Mouse (Mus musculus) hindbrain, embryonic 11.5 days (tissue): ENCODE data around the gene Miga1. TPM values are rescaled to one million over a fixed set of nuclear protein-coding genes. Genes with fewer than 3 reads are reported as not detected.
"Not testable (repeated sequence)": the region's sequence is repeated elsewhere in the genome, so short reads cannot be mapped to it uniquely, and the experiment has no call there.

ENCODE experiments used
- ATAC-seq: fragments of 200-750 bp; cut with Nextera tagmentation; 2 replicates; pipeline ENCODE4 v1.8.0; 2017; ENCODE audit warnings: mild to moderate bottlenecking, moderate TSS enrichment, moderate library complexity; ENCODE audit not compliant: low FRiP score
- DNase-seq: peaks from one replicate; pipeline ENCODE4 v3.0.0-alpha.2; 2015; ENCODE audit warnings: low spot score
- H3K27ac ChIP-seq: fragments of 300-500 bp; sonication (generic); 2 replicates; pipeline ENCODE4 v1.5.1; 2014; ENCODE audit warnings: mild to moderate bottlenecking, low read depth, low read length
- H3K27me3 ChIP-seq: fragments of 300-500 bp; sonication (generic); 2 replicates; pipeline ENCODE4 v1.6.1; 2014; ENCODE audit warnings: mild to moderate bottlenecking, low read length, moderate library complexity, mixed read lengths; ENCODE audit not compliant: control insufficient read depth, insufficient read depth
- H3K36me3 ChIP-seq: fragments of 300-500 bp; sonication (generic); 2 replicates; pipeline ENCODE4 v1.6.1; 2014; ENCODE audit warnings: mild to moderate bottlenecking, low read length, moderate library complexity, mixed read lengths; ENCODE audit not compliant: control insufficient read depth, insufficient read depth
- H3K4me1 ChIP-seq: fragments of 300-500 bp; sonication (generic); replicated peaks from 2 replicates; pipeline ENCODE4 v1.6.1; 2014; ENCODE audit warnings: low read length, mixed read lengths; ENCODE audit not compliant: control insufficient read depth, insufficient read depth
- H3K4me2 ChIP-seq: fragments of 300-500 bp; sonication (generic); replicated peaks from 2 replicates; pipeline ENCODE4 v1.6.1; 2014; ENCODE audit warnings: mild to moderate bottlenecking, low read depth, low read length
- H3K4me3 ChIP-seq: fragments of 300-500 bp; sonication (generic); 2 replicates; pipeline ENCODE4 v1.5.1; 2014; ENCODE audit warnings: low read depth, low read length
- H3K9ac ChIP-seq: fragments of 300-500 bp; sonication (generic); 2 replicates; pipeline ENCODE4 v1.6.1; 2014; ENCODE audit warnings: low read depth, low read length
- H3K9me3 ChIP-seq: fragments of 300-500 bp; sonication (generic); 2 replicates; pipeline ENCODE4 v1.6.1; 2016; ENCODE audit warnings: low read length; ENCODE audit not compliant: control insufficient read depth
- WGBS: fragments of 180-500 bp; shearing (Covaris S2); extraction: QIAGEN DNeasy Blood & Tissue Kit; methylation state at CpG from one replicate; pipeline ENCODE4 v1.1.7; 2014; 5-methylcytosine and 5-hydroxymethylcytosine counted together
- polyA plus RNA-seq: library from polyadenylated mRNA; unstranded; fragments of >200 nt; fragmentation: Nextera tagmentation; extraction: Ambion mirVana; gene quantifications from 2 replicates; pipeline ENCODE4 v1.2.1, GENCODE M21; 2014

The Miga1 gene
- polyA plus RNA-seq, 1 experiment from 2014 or later, result 21.4 TPM

DNA sequence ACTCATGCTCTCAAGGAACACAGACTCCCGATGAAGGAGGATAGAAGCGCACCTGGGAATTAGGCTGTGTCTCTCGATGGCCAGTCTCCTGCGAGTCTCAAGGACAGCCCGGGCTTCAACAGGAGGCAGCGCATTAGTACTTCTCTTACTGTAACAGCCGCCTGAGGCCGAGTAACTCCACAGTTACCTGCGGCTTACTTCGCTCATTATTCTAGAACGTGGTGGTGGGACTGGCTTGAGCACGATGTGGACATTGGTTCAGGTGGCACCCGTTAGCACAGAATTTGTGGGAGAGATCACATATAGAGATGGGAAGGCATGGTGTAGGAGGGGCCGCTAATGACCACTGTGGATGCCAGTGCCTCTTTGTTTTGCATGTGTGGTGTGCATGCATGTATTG, 72.1 kb downstream of the Miga1 start:
- DNase-seq (no peak), ATAC-seq (no peak)
- Histone ChIP-seq H3K9ac (no peak overlapping the region), H3K27ac (no peak overlapping the region), H3K4me2 (no peak overlapping the region), H3K4me3 (no peak overlapping the region), H3K36me3 (no peaks in the 10 kb centered on the region), H3K27me3 (peaks cover 2% of the 10 kb centered on the region; the same call in 1 of the 2 replicates), H3K4me1 (peaks cover 6% of the 10 kb centered on the region; the same call in 1 of the 2 replicates), H3K9me3 (no peaks in the 10 kb centered on the region)
- 93% methylated on average over 14 of the region's 14 CpGs for WGBS

DNA sequence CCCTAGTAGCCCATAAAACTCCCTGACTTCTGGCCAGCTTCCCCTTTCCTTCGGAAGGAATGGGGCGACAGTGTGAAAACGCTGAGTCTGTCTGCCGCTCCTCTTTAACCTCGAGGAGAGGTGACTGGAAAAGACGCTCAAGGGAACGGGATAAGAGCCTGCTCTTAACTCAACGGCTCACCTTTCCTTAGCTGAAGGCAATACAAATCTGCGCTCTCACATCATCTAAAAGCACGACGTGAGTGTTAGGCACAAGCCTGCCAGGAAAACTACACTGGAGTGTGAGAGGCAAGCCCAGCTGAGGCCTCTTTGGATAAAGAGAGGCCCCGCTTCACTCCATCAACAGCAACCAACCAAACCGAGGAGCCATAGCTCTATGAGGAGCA, 74.2 kb downstream of the Miga1 start, which contains the start of gene Nexn:
Gene Nexn (minus strand): TSS at position 315 of the 386 bp plus-strand sequence.
- no peaks in the 10 kb centered on the region for H3K9me3 ChIP-seq
- ATAC-seq, result peak; percentile 29
- H3K36me3 ChIP-seq, result no peaks in the 10 kb centered on the region
- no peak within 1 kb of the TSS for H3K27ac ChIP-seq
- peak within 1 kb of the TSS; percentile 49 for H3K9ac ChIP-seq
- peaks cover 9% of the 10 kb centered on the region for H3K4me1 ChIP-seq
- WGBS, result 3% methylated on average over 13 of the region's 13 CpGs
- peaks cover 2% of the 10 kb centered on the region; the same call in 1 of the 2 replicates for H3K27me3 ChIP-seq
- H3K4me2 ChIP-seq, result peak within 1 kb of the TSS; percentile 96
- DNase-seq, result peak; percentile 67
- H3K4me3 ChIP-seq, result peak within 1 kb of the TSS; percentile 51

DNA sequence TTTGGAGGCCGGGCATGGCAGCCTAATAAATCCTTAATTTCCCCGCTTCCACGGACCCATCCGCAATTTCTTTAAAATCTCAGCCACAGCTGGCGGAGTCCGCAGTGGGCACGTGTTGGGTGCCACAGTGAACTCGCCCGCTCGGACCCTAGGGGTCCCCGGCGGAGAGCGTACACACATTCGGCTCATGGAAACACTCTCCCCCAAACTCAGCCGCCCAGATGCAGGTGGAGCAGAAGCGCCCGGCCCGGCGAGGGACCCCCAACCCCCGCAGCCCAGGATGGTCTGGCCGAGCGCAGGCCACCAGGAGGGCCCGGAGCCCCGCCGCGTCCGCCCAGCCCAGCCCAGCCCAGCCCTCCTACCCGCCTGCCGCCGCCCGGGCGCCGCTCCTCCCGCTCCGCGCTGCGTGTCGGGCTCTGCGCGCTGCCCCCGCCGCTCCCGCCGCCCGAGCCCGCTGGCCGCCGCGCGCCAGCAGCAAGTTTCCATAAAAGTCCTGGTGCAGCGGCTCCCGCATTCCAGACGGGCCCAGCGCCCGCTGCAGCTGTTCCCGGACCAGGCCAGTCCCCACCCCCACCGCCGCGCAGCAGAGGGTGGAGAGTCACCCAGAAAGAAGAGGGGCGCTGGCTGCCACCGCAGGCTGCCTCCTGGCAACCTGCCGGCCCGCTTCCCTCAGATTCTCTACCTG, 74.7 kb downstream of the Miga1 start:
- peaks cover 2% of the 10 kb centered on the region; the same call in 1 of the 2 replicates for H3K27me3 ChIP-seq

DNA sequence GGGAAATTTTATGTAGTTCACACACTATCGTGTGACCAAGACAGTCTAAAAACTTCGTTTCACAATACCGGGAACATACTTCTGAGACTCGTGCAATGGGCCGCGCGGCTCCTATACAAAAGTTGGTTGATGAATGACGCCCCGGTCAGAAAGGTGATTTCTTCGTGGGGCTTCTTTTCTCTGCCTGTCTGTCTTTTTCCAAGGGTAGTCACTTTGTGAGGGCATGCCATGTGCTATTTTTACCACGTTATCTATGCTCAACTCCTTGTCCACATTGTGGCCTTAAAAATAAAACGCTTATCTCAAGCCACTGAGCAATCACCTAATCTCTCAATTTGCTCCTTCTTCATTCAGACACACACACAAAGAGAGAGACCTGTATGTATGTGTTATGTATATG, 75.4 kb downstream of the Miga1 start:
- 15% methylated on average over 12 of the region's 12 CpGs for WGBS

More for the DNA sequence above, 74.7 kb downstream of the Miga1 start:
- 1% methylated on average over 49 of the region's 63 CpGs for WGBS
- H3K27ac ChIP-seq, result no peak overlapping the region
- peak overlapping the region; percentile 96 for H3K4me2 ChIP-seq
- no peaks in the 10 kb centered on the region for H3K36me3 ChIP-seq
- H3K9me3 ChIP-seq, result no peaks in the 10 kb centered on the region
- peak; percentile 79 for ATAC-seq
- peaks cover 9% of the 10 kb centered on the region for H3K4me1 ChIP-seq
- H3K4me3 ChIP-seq, result peak overlapping the region; percentile 51
- peak; percentile 72 for DNase-seq
- peak overlapping the region; percentile 49 for H3K9ac ChIP-seq

DNA sequence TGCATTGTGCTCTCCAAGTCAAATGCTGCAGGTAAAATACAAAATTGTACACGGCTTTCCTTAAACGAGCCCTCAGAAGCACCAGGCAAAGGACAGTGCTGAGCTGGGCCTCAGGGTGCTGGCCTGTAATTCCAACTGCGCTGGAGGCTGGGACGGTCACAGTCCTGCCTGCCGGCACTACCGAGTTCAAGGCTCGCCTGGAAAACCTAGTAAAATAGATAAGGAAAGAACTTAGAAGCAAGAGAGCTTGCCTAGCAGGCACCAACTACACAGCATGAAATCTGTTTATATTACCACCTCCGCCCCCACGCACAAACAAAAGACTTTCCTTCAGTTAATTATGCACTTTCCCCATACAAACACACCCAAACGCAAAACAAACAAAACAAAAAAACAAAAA, 75.8 kb downstream of the Miga1 start:
- WGBS, result 30% methylated on average over 10 of the region's 10 CpGs
- no peak overlapping the region for H3K27ac ChIP-seq
- no peaks in the 10 kb centered on the region for H3K9me3 ChIP-seq
- no peak for DNase-seq
- peaks cover 9% of the 10 kb centered on the region for H3K4me1 ChIP-seq
- no peak overlapping the region for H3K9ac ChIP-seq
- H3K36me3 ChIP-seq, result no peaks in the 10 kb centered on the region
- peaks cover 2% of the 10 kb centered on the region; the same call in 1 of the 2 replicates for H3K27me3 ChIP-seq
- no peak overlapping the region for H3K4me3 ChIP-seq
- H3K4me2 ChIP-seq, result no peak overlapping the region
- ATAC-seq, result no peak

More for the DNA sequence above, 75.4 kb downstream of the Miga1 start:
- no peaks in the 10 kb centered on the region for H3K9me3 ChIP-seq
- H3K4me3 ChIP-seq, result peak overlapping the region; percentile 51; the same call in 1 of the 2 replicates
- H3K4me1 ChIP-seq, result peaks cover 9% of the 10 kb centered on the region
- no peaks in the 10 kb centered on the region for H3K36me3 ChIP-seq
- peaks cover 2% of the 10 kb centered on the region; the same call in 1 of the 2 replicates for H3K27me3 ChIP-seq
- ATAC-seq, result no peak
- peak; percentile 35 for DNase-seq
- no peak overlapping the region for H3K9ac ChIP-seq
- peak overlapping the region; percentile 96 for H3K4me2 ChIP-seq
- H3K27ac ChIP-seq, result no peak overlapping the region

DNA sequence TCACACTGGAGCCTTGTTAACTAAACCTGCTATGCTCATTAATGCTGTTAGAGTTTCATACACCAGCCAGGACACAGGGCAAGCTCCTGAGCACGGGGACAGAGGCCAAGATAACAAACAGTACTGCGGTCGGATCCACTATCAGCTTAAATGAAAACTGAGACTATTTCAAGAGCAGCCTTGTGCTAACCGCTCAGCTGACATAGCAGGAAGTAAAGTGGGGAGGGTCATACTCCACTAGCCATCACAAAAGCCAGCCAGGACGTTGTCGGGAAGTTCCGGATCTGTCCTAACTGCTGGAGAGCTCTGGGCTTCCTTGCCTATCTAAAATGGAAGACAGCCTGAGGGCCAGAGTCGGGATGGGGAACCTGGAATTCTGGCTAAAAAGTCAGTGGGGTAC, 78.3 kb downstream of the Miga1 start:
- Histone ChIP-seq H3K4me3 (no peak overlapping the region), H3K4me1 (peaks cover 9% of the 10 kb centered on the region), H3K27ac (no peak overlapping the region), H3K27me3 (peaks cover 2% of the 10 kb centered on the region; the same call in 1 of the 2 replicates), H3K4me2 (0 out of 2 replicates have a peak overlapping the region, but pooled peaks have one; percentile 13), H3K9ac (no peak overlapping the region), H3K9me3 (no peaks in the 10 kb centered on the region), H3K36me3 (no peaks in the 10 kb centered on the region)
- no peak for ATAC-seq
- 33% methylated on average over 8 of the region's 8 CpGs for WGBS
- DNase-seq, result no peak

DNA sequence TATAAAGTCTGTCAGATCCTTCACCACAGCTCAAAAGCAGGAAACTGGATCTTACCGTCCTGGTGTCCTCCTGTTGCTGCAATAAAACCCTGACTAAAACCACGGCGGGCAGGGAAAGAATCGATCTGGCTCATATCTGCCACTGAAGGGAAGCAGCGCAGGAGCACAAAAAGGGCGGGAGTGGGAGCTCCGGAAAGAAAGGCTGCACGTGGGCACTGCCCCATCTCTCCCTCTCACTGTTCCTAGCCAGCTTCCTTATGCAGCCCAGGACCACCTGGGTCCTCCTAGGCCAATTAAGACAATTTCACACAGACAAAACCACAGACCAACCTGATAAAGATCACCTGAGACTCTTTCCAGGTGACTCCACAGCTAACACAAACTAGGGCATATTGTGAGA, 78.8 kb downstream of the Miga1 start:
- Histone ChIP-seq H3K4me2 (no peak overlapping the region), H3K9ac (no peak overlapping the region), H3K36me3 (no peaks in the 10 kb centered on the region), H3K4me3 (no peak overlapping the region), H3K4me1 (peaks cover 9% of the 10 kb centered on the region), H3K27ac (no peak overlapping the region), H3K9me3 (no peaks in the 10 kb centered on the region), H3K27me3 (no peaks in the 10 kb centered on the region; the same call in 1 of the 2 replicates)
- 61% methylated on average over 8 of the region's 8 CpGs for WGBS
- ATAC-seq, result no peak
- no peak for DNase-seq

DNA sequence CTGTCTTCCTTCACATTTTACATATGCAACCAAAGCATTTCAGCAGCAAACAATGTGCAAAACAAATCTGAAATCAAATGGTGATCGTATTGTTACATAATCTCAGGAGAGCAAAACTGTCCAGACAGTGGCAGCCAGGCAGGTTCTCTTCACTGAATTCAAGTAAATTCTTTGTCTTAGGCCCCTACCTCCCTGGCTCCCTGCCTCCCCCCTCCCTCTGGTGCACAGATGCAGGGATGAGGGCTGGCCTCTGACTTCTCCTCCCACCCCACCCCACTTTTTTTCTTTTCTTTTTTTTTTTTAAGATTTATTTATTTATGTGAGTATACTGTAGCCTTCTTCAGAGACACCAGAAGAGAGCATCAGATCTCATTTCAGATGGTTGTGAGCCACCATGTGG, 79.8 kb downstream of the Miga1 start:
- H3K27ac ChIP-seq, result no peak overlapping the region
- H3K27me3 ChIP-seq, result no peaks in the 10 kb centered on the region; the same call in 1 of the 2 replicates
- ATAC-seq, result no peak
- H3K36me3 ChIP-seq, result no peaks in the 10 kb centered on the region
- no peaks in the 10 kb centered on the region for H3K9me3 ChIP-seq
- H3K4me1 ChIP-seq, result peaks cover 2% of the 10 kb centered on the region; the same call in 1 of the 2 replicates
- no peak for DNase-seq
- H3K4me3 ChIP-seq, result no peak overlapping the region
- 100% methylated on average over 1 of the region's 1 CpGs for WGBS
- H3K9ac ChIP-seq, result no peak overlapping the region
- no peak overlapping the region for H3K4me2 ChIP-seq

DNA sequence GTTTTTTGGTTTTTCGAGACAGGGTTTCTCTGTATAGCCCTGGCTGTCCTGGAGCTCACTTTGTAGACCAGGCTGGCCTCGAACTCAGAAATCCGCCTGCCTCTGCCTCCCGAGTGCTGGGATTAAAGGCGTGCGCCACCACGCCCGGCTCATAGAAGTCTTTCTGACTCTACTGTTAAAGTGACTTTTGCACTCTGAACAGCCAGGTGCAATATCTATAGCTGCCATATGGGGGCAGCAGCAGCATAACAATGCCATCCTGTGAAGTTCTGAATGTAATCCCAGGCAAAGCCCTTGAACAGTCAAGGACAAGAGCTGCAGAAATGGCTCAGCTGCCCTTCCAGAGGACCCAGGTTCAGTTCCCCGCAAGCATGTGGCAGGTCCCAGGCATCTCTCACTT, 80.8 kb downstream of the Miga1 start:
- ATAC-seq, result peak; percentile 58
- 51% methylated on average over 6 of the region's 9 CpGs for WGBS

More for the DNA sequence above, 80.8 kb downstream of the Miga1 start:
- H3K27ac ChIP-seq, H3K4me3 ChIP-seq, H3K4me1 ChIP-seq, H3K27me3 ChIP-seq, H3K9me3 ChIP-seq, H3K36me3 ChIP-seq, H3K4me2 ChIP-seq, H3K9ac ChIP-seq: not testable (repeated sequence)
- DNase-seq, result peak; percentile 87
